Mouse (Mus musculus) left cerebral cortex, adult 18-20 months (tissue): Measurements from ENCODE around the gene Gsg1l2. TPM values are rescaled to one million over a fixed set of nuclear protein-coding genes. Genes with fewer than 3 reads are reported as not detected.
A peak's percentile ranks its signal among the peaks of the same experiment; 100 is the strongest.

Experiments
- DNase-seq, 2 experiments: peaks; one replicate each; pipeline ENCODE4 v3.0.0; 2021 to 2022; ENCODE audit warnings: low spot score in 2 of 2, mixed read lengths in 1 of 2
- long read RNA-seq, 2 experiments: library from polyadenylated mRNA; stranded (forward); transcript quantifications; one replicate each; pipeline ENCODE4 v2.0.0; 2021
- total RNA-seq, 2 experiments: library from RNA; stranded (reverse); gene quantifications; 2 replicates each; pipeline ENCODE4 v1.2.3; 2021

Gsg1l2 gene
- total RNA-seq, result not detected
- long read RNA-seq, experiment 1, result 0 reads
- long read RNA-seq, experiment 2, result 0 reads

GRCm38 (mm10) chr11:67774379-67774778 lies at the start of gene Gsg1l2:
Gene Gsg1l2 (plus strand): TSS chr11:67774608.
- no peak for DNase-seq

- DNase-seq, result peak; percentile 15 to 33
These were observed 47.3 kb upstream of the Gsg1l2 start for GRCm38 (mm10) chr11:67727095-67727494.

- no peak for DNase-seq
These were observed 45.7 kb upstream of the Gsg1l2 start for GRCm38 (mm10) chr11:67728726-67729125.

- no peak for DNase-seq
These were observed 43.4 kb upstream of the Gsg1l2 start for GRCm38 (mm10) chr11:67731056-67731455.

GRCm38 (mm10) chr11:67733726-67734125 lies 40.7 kb upstream of the Gsg1l2 start:
- no peak for DNase-seq

- peak in 1 of 2 experiments; percentile 12 for DNase-seq
These were observed 39.8 kb upstream of the Gsg1l2 start for GRCm38 (mm10) chr11:67734597-67734996.

- no peak for DNase-seq
These were observed 36.1 kb upstream of the Gsg1l2 start for GRCm38 (mm10) chr11:67738345-67738744.

GRCm38 (mm10) chr11:67738846-67739490 lies 35.4 kb upstream of the Gsg1l2 start:
- no peak for DNase-seq

- no peak for DNase-seq
These were observed 32.8 kb upstream of the Gsg1l2 start for GRCm38 (mm10) chr11:67741569-67741968.

- no peak for DNase-seq
These were observed 18.1 kb upstream of the Gsg1l2 start for GRCm38 (mm10) chr11:67756287-67756686.

GRCm38 (mm10) chr11:67757373-67758167 lies 16.8 kb upstream of the Gsg1l2 start:
- DNase-seq, result no peak

GRCm38 (mm10) chr11:67771053-67771452 lies 3.4 kb upstream of the Gsg1l2 start, which contains the start of gene Glp2r:
Gene Glp2r (minus strand): TSS chr11:67771153.
- no peak for DNase-seq

- no peak for DNase-seq
These were observed 2.7 kb upstream of the Gsg1l2 start for GRCm38 (mm10) chr11:67771691-67772090.

- DNase-seq, result peak; percentile 61 to 66
These were observed 1.8 kb upstream of the Gsg1l2 start for GRCm38 (mm10) chr11:67772577-67772976.

- no peak for DNase-seq
These were observed 15.8 kb downstream of the Gsg1l2 start for GRCm38 (mm10) chr11:67790182-67790581.

GRCm38 (mm10) chr11:67797931-67798330 lies 23.5 kb downstream of the Gsg1l2 start, which contains the start of gene Dhrs7c:
Gene Dhrs7c (plus strand): TSS chr11:67798187.
- DNase-seq, result no peak

GRCm38 (mm10) chr11:67800130-67800723 lies 25.8 kb downstream of the Gsg1l2 start:
- DNase-seq, result no peak

GRCm38 (mm10) chr11:67801169-67801568 lies 26.8 kb downstream of the Gsg1l2 start:
- no peak for DNase-seq

- no peak for DNase-seq
These were observed 31.1 kb downstream of the Gsg1l2 start for GRCm38 (mm10) chr11:67805538-67805937.

GRCm38 (mm10) chr11:67806832-67807597 lies 32.6 kb downstream of the Gsg1l2 start:
- DNase-seq, result no peak

- peak; percentile 16 to 24 for DNase-seq
These were observed 33.6 kb downstream of the Gsg1l2 start for GRCm38 (mm10) chr11:67808051-67808450.
